ENCODE assay signal across 8 mouse cellular contexts in the genomic region with DNA sequence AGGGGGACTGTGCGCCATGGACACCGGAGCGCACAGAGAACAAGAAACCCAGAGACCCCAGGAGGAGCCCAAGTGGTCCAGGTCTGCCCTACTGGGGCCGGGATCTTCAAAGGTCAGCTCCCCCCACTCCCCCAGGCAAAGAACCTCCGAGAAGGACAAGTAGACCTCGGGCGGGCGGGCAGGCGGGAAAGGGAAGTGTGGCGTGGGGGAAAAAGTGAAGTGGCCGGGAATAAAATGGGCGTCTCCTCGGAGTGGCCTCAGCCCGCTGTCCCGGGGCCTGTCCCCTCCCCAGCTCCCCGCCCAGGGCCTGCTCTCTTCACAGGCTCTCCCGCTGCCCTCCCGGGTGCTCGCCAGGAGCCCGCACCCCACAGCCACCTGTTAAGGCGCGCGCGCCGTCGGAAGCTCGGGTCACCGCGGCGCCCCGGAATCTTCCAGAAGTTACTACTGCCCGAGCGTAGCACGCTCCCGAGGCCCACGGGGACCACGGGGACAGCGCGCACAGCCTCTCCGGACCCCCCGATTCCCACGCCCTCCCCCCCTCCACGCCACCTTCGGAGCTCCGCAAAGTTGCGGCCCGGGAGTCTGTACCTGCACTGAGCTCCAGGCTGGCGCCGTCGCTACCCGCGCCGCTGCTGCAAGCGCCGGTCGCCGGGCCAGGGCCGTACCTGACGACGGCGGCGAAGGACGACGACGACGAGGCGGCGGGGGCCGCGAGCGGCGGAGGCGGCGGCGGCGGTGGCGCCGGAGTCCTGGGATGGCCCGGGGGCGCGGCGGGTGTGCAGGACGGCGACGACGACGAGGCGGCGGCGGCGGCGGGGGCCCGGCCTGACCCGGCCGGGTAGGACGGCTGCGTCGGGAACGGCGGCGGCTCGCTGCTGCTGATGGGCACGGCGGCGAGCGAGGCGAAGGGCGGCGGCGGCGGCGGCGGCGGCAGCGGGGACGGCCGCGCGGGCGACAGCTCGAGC. TPM values are rescaled to one million over a fixed set of nuclear protein-coding genes. Genes with fewer than 3 reads are reported as not detected.
DNase-seq lines count a peak whose midpoint lies in the region; ATAC-seq and TF ChIP-seq lines count a peak whose summit lies in the region.

No protein-coding gene starts in this region.

- peak; percentile 27 for ATAC-seq in kidney, postnatal 0 days (replicated peaks; ENCODE audit: low FRiP score, low read depth)
- ATAC-seq in forebrain, embryonic 15.5 days (replicated peaks) = peak; percentile 57
- ATAC-seq in intestine, embryonic 14.5 days (replicated peaks; ENCODE audit: low FRiP score, low TSS enrichment, low read depth) = peak; percentile 36

- DNase-seq in kidney, postnatal 0 days (ENCODE audit: low spot score) = peak; percentile 18
- no peak for DNase-seq in kidney, adult 18-20 months
- DNase-seq in intestine, embryonic 14.5 days (ENCODE audit: low spot score) = peak; percentile 74
- DNase-seq in testis, postnatal 14 days (ENCODE audit: low spot score) = peak; percentile 53
- DNase-seq in layer of hippocampus, adult 9-11 months = no peak

- H3K9me3 ChIP-seq in kidney, postnatal 0 days (replicated peaks; ENCODE audit: low read length) = no peaks in the 10 kb centered on the region
- H3K9me3 ChIP-seq in forebrain, embryonic 15.5 days = no peaks in the 10 kb centered on the region
- no peaks in the 10 kb centered on the region for H3K9me3 ChIP-seq in intestine, embryonic 14.5 days (ENCODE audit: control insufficient read depth, low read length)
- no peaks in the 10 kb centered on the region for H3K9me3 ChIP-seq in megakaryocyte, embryonic 14.5 days

- 0 out of 2 replicates have a peak, but pooled peaks cover 5% of the 10 kb centered on the region for H3K27me3 ChIP-seq in kidney, postnatal 0 days (ENCODE audit: insufficient read depth, low read length)
- H3K27me3 ChIP-seq in forebrain, embryonic 15.5 days = peaks cover 12% of the 10 kb centered on the region
- peaks cover 15% of the 10 kb centered on the region for H3K27me3 ChIP-seq in intestine, embryonic 14.5 days (replicated peaks; ENCODE audit: control insufficient read depth, insufficient read depth, low read length)
- peaks cover 40% of the 10 kb centered on the region for H3K27me3 ChIP-seq in megakaryocyte, embryonic 14.5 days (replicated peaks)

- WGBS in kidney, postnatal 0 days = 1% methylated on average over 102 of the region's 121 CpGs
- WGBS in bone marrow, adult 2 months = 5% methylated on average over 115 of the region's 121 CpGs
- WGBS in forebrain, embryonic 15.5 days = 1% methylated on average over 111 of the region's 121 CpGs
- under 1% methylated on average over 98 of the region's 121 CpGs for WGBS in intestine, embryonic 14.5 days

- TF ChIP-seq CTCF in kidney, postnatal 0 days (IDR thresholded peaks at IDR 0.05; ENCODE audit: low read depth) = no peak
- no peak for TF ChIP-seq CTCF in bone marrow, adult 2 months (IDR thresholded peaks at IDR 0.05; ENCODE audit: control insufficient read depth, insufficient read depth, low read length)

- peak overlapping the region; percentile 67 for H3K9ac ChIP-seq in kidney, postnatal 0 days (ENCODE audit: low read depth, low read length)
- H3K9ac ChIP-seq in forebrain, embryonic 15.5 days (replicated peaks) = peak overlapping the region; percentile 63
- peak overlapping the region; percentile 56 for H3K9ac ChIP-seq in intestine, embryonic 14.5 days (ENCODE audit: low read length)

- H3K4me1 ChIP-seq in kidney, postnatal 0 days (replicated peaks; ENCODE audit: insufficient read depth, low read length) = no peaks in the 10 kb centered on the region
- H3K4me1 ChIP-seq in bone marrow, adult 2 months (ENCODE audit: control insufficient read depth, insufficient read depth, low read length) = no peaks in the 10 kb centered on the region
- peaks cover 25% of the 10 kb centered on the region for H3K4me1 ChIP-seq in forebrain, embryonic 15.5 days
- 0 out of 2 replicates have a peak, but pooled peaks cover 3% of the 10 kb centered on the region for H3K4me1 ChIP-seq in intestine, embryonic 14.5 days (replicated peaks; ENCODE audit: control insufficient read depth, insufficient read depth, low read length)
- H3K4me1 ChIP-seq in megakaryocyte, embryonic 14.5 days = peaks cover 28% of the 10 kb centered on the region

- H3K36me3 ChIP-seq in kidney, postnatal 0 days (ENCODE audit: insufficient read depth, low read length) = no peaks in the 10 kb centered on the region
- H3K36me3 ChIP-seq in forebrain, embryonic 15.5 days = no peaks in the 10 kb centered on the region
- no peaks in the 10 kb centered on the region for H3K36me3 ChIP-seq in intestine, embryonic 14.5 days (ENCODE audit: control insufficient read depth, insufficient read depth, low read length)
- no peaks in the 10 kb centered on the region for H3K36me3 ChIP-seq in megakaryocyte, embryonic 14.5 days (replicated peaks; ENCODE audit: low read length)

- 0 out of 2 replicates have a peak overlapping the region, but pooled peaks have one; percentile 31 for H3K27ac ChIP-seq in kidney, postnatal 0 days
- H3K27ac ChIP-seq in bone marrow, adult 2 months (ENCODE audit: control insufficient read depth, insufficient read depth, low read depth, low read length, poor library complexity) = peak overlapping the region; percentile 51; the same call in 1 of the 2 replicates
- peak overlapping the region; percentile 77 for H3K27ac ChIP-seq in forebrain, embryonic 15.5 days (replicated peaks)
- no peak overlapping the region for H3K27ac ChIP-seq in intestine, embryonic 14.5 days (ENCODE audit: low read depth)

- peak overlapping the region; percentile 81 for H3K4me2 ChIP-seq in kidney, postnatal 0 days (ENCODE audit: low read length)
- H3K4me2 ChIP-seq in forebrain, embryonic 15.5 days (replicated peaks) = peak overlapping the region; percentile 81
- H3K4me2 ChIP-seq in intestine, embryonic 14.5 days (ENCODE audit: low read length) = peak overlapping the region; percentile 76

- TF ChIP-seq POLR2A in bone marrow, adult 2 months (IDR thresholded peaks at IDR 0.05; ENCODE audit: borderline replicate concordance, control insufficient read depth, low read depth, low read length) = no peak

- peak overlapping the region; percentile 73 for H3K4me3 ChIP-seq in kidney, postnatal 0 days (replicated peaks; ENCODE audit: low read depth, low read length)
- peak overlapping the region; percentile 16 for H3K4me3 ChIP-seq in bone marrow, adult 2 months (replicated peaks; ENCODE audit: control insufficient read depth, low read depth, low read length)
- H3K4me3 ChIP-seq in forebrain, embryonic 15.5 days = peak overlapping the region; percentile 62
- peak overlapping the region; percentile 65 for H3K4me3 ChIP-seq in intestine, embryonic 14.5 days (ENCODE audit: low read depth, low read length)
- peak overlapping the region; percentile 94 for H3K4me3 ChIP-seq in megakaryocyte, embryonic 14.5 days (replicated peaks)

RNA-seq across cellular contexts. Expression of a gene that starts 1.4 kb away (rescaled TPM):
- polyA plus RNA-seq in kidney, postnatal 0 days (2015; fragmentation: Nextera tagmentation; extraction: Ambion mirVana) = 2.2 and 2.7 TPM in 2 replicates
- 0.47 and 1.00 TPM in 2 replicates for polyA plus RNA-seq in bone marrow, adult 2 months (2011; ENCODE audit: insufficient read depth, insufficient read length, low replicate concordance, missing spikeins)
- polyA plus RNA-seq in forebrain, embryonic 15.5 days (2015; fragmentation: Nextera tagmentation; extraction: Ambion mirVana) = 7.4 and 7.8 TPM in 2 replicates
- 5.1 and 6.0 TPM in 2 replicates for polyA plus RNA-seq in intestine, embryonic 14.5 days (2014; fragmentation: Nextera tagmentation; extraction: Ambion mirVana)
- 0.35 and 0.88 TPM in 2 replicates for polyA plus RNA-seq in megakaryocyte, embryonic 14.5 days (2012; ENCODE audit: insufficient read depth, low replicate concordance)

Comparison
In these comparisons a context has a peak if more than half of its experiments do, and no peak if none do; other contexts are left out.
1. DNase-seq: peak in kidney, postnatal 0 days (single experiment), intestine, embryonic 14.5 days (single experiment) and testis, postnatal 14 days (single experiment); none in kidney, adult 18-20 months (single experiment) and layer of hippocampus, adult 9-11 months (single experiment).
2. H3K4me3 ChIP-seq: peak in every context shown above with its lines; median percentile 94 in megakaryocyte, embryonic 14.5 days; 73 in kidney, postnatal 0 days; 65 in intestine, embryonic 14.5 days; 62 in forebrain, embryonic 15.5 days; 16 in bone marrow, adult 2 months.
3. Peak in every context shown above with its lines, with median percentiles within 50 percentile points of each other: ATAC-seq, H3K4me2 ChIP-seq and H3K9ac ChIP-seq.